Mouse (Mus musculus): ENCODE data around the gene Tmem108. TPM values are rescaled to one million over a fixed set of nuclear protein-coding genes. Genes with fewer than 3 reads are reported as not detected.

The Tmem108 gene
- total and polyA plus RNA-seq, 3 experiments, result 4.4 to 10.5 (median 4.9) TPM

- no peak for DNase-seq
Measured at GRCm38 (mm10) chr9:103443824-103444185, 317.8 kb downstream of the Tmem108 start.

- no peak for DNase-seq
Measured at GRCm38 (mm10) chr9:103443121-103443823, 318.4 kb downstream of the Tmem108 start.

- no peak for DNase-seq
Measured at GRCm38 (mm10) chr9:103440597-103440996, 321.0 kb downstream of the Tmem108 start.

- DNase-seq, result no peak
Measured at GRCm38 (mm10) chr9:103437104-103437503, 324.5 kb downstream of the Tmem108 start.

GRCm38 (mm10) chr9:103434116-103434515 lies 327.5 kb downstream of the Tmem108 start:
- no peak for DNase-seq

Other genes starting within 250 kb of the Tmem108 start
- gene Nphp3, start 240.7 kb upstream of the Tmem108 start, total RNA-seq (2021), result 1 to 10 TPM; 2.3 to 4.7 TPM
- gene Nphp3, start 240.7 kb upstream of the Tmem108 start, polyA plus RNA-seq (2012; rRNA removed), result 8.4 and 8.6 TPM in 2 replicates

All from adrenal gland, adult 2 months (tissue).